In genomic region chr16:31553361-31554146, GRCm38 (mm10) we compare ENCODE assay signal across 30 mouse cellular contexts.
DNase-seq lines count a peak whose midpoint lies in the region; ATAC-seq and TF ChIP-seq lines count a peak whose summit lies in the region.
"Had no signal": no experiment of that assay in that cellular context is flagged by ENCODE, and none has a peak within 500 bp of the region (broad histone marks: within the 10 kb centered on the region; RNA-seq: fewer than 3 reads in every experiment).

No protein-coding gene starts in this region.

- no peaks in the 10 kb centered on the region for H3K27me3 ChIP-seq in liver, embryonic 11.5 days (replicated peaks; ENCODE audit: control insufficient read depth, insufficient read depth, low read length)
- peaks cover 20% of the 10 kb centered on the region for H3K27me3 ChIP-seq in liver, embryonic 12.5 days (replicated peaks)
- H3K27me3 ChIP-seq in liver, postnatal 0 days (ENCODE audit: insufficient read depth, low read length): no peaks in the 10 kb centered on the region
- no peaks in the 10 kb centered on the region for H3K27me3 ChIP-seq in intestine, embryonic 15.5 days (replicated peaks)
- H3K27me3 ChIP-seq: forebrain, embryonic 15.5 days; heart, embryonic 12.5 days; hindbrain, embryonic 13.5 days; limb, embryonic 15.5 days; lung, embryonic 15.5 days; midbrain, embryonic 13.5 days; neural tube, embryonic 13.5 days had no signal

- H3K4me2 ChIP-seq in liver, embryonic 11.5 days: no peak overlapping the region
- no peak overlapping the region for H3K4me2 ChIP-seq in liver, embryonic 12.5 days
- H3K4me2 ChIP-seq in liver, postnatal 0 days (ENCODE audit: low read depth, low read length): no peak overlapping the region
- H3K4me2 ChIP-seq in intestine, embryonic 15.5 days (replicated peaks): no peak overlapping the region
- H3K4me2 ChIP-seq: forebrain, embryonic 15.5 days; heart, embryonic 12.5 days; hindbrain, embryonic 13.5 days; limb, embryonic 15.5 days; lung, embryonic 15.5 days; midbrain, embryonic 13.5 days; neural tube, embryonic 13.5 days had no signal

- peak; percentile 68 for ATAC-seq in liver, embryonic 11.5 days (replicated peaks; ENCODE audit: low FRiP score)
- ATAC-seq in liver, embryonic 12.5 days: peak; percentile 72
- ATAC-seq in liver, postnatal 0 days: peak; percentile 38; the same call in 1 of the 2 replicates
- no peak for ATAC-seq in intestine, embryonic 15.5 days
- ATAC-seq: CD4-positive, CD25-positive, alpha-beta regulatory T cell, adult 4 months; forebrain, embryonic 15.5 days; midbrain, embryonic 13.5 days had no signal

- no peak overlapping the region for H3K9ac ChIP-seq in liver, embryonic 11.5 days (ENCODE audit: low read depth, low read length)
- no peak overlapping the region for H3K9ac ChIP-seq in liver, embryonic 12.5 days
- H3K9ac ChIP-seq in liver, postnatal 0 days (replicated peaks): no peak overlapping the region
- H3K9ac ChIP-seq in intestine, embryonic 15.5 days: no peak overlapping the region
- H3K9ac ChIP-seq: forebrain, embryonic 15.5 days; heart, embryonic 12.5 days; hindbrain, embryonic 13.5 days; limb, embryonic 15.5 days; lung, embryonic 15.5 days; midbrain, embryonic 13.5 days; neural tube, embryonic 13.5 days had no signal

- no peak overlapping the region for H3K4me3 ChIP-seq in liver, embryonic 11.5 days (ENCODE audit: low read depth, low read length)
- H3K4me3 ChIP-seq in liver, embryonic 12.5 days: no peak overlapping the region
- no peak overlapping the region for H3K4me3 ChIP-seq in liver, postnatal 0 days (ENCODE audit: low read depth, low read length)
- no peak overlapping the region for H3K4me3 ChIP-seq in intestine, embryonic 15.5 days (replicated peaks)
- H3K4me3 ChIP-seq: forebrain, embryonic 15.5 days; gastrocnemius, adult 2 months; heart, adult 2 months; heart, embryonic 12.5 days; hindbrain, embryonic 13.5 days; layer of hippocampus, adult 2 months; left cerebral cortex, adult 2 months; limb, embryonic 15.5 days; lung, embryonic 15.5 days; megakaryocyte, embryonic 14.5 days; midbrain, embryonic 13.5 days; neural tube, embryonic 13.5 days had no signal

- 67% methylated on average over 8 of the region's 8 CpGs for WGBS in liver, embryonic 11.5 days
- 56% methylated on average over 8 of the region's 8 CpGs for WGBS in liver, embryonic 12.5 days (ENCODE audit: insufficient replicate concordance)
- 62% methylated on average over 8 of the region's 8 CpGs for WGBS in liver, postnatal 0 days (ENCODE audit: insufficient replicate concordance)
- WGBS in intestine, embryonic 15.5 days: 80% methylated on average over 8 of the region's 8 CpGs

- no peaks in the 10 kb centered on the region for H3K36me3 ChIP-seq in liver, embryonic 11.5 days (ENCODE audit: control insufficient read depth, insufficient read depth, low read length)
- no peaks in the 10 kb centered on the region for H3K36me3 ChIP-seq in liver, embryonic 12.5 days
- no peaks in the 10 kb centered on the region for H3K36me3 ChIP-seq in liver, postnatal 0 days (replicated peaks; ENCODE audit: insufficient read depth, low read length)
- no peaks in the 10 kb centered on the region for H3K36me3 ChIP-seq in intestine, embryonic 15.5 days
- H3K36me3 ChIP-seq: forebrain, embryonic 15.5 days; heart, embryonic 12.5 days; hindbrain, embryonic 13.5 days; limb, embryonic 15.5 days; lung, embryonic 15.5 days; midbrain, embryonic 13.5 days; neural tube, embryonic 13.5 days had no signal

- H3K4me1 ChIP-seq in liver, embryonic 11.5 days (replicated peaks; ENCODE audit: control insufficient read depth, insufficient read depth, low read length): peaks cover 16% of the 10 kb centered on the region
- H3K4me1 ChIP-seq in liver, embryonic 12.5 days: peaks cover 40% of the 10 kb centered on the region
- peaks cover 9% of the 10 kb centered on the region for H3K4me1 ChIP-seq in liver, postnatal 0 days (ENCODE audit: insufficient read depth)
- H3K4me1 ChIP-seq in intestine, embryonic 15.5 days (replicated peaks): no peaks in the 10 kb centered on the region
- H3K4me1 ChIP-seq: megakaryocyte, embryonic 14.5 days had no signal

- no peaks in the 10 kb centered on the region for H3K9me3 ChIP-seq in liver, embryonic 11.5 days (ENCODE audit: control insufficient read depth, low read length)
- no peaks in the 10 kb centered on the region; the same call in 1 of the 2 replicates for H3K9me3 ChIP-seq in liver, embryonic 12.5 days (replicated peaks)
- H3K9me3 ChIP-seq in liver, postnatal 0 days (ENCODE audit: low read length): peaks cover 9% of the 10 kb centered on the region; the same call in 1 of the 2 replicates
- H3K9me3 ChIP-seq in intestine, embryonic 15.5 days: no peaks in the 10 kb centered on the region
- H3K9me3 ChIP-seq: forebrain, embryonic 15.5 days; hindbrain, embryonic 13.5 days; limb, embryonic 15.5 days; lung, embryonic 15.5 days; midbrain, embryonic 13.5 days; neural tube, embryonic 13.5 days had no signal

- H3K27ac ChIP-seq in liver, embryonic 11.5 days (ENCODE audit: low read depth, low read length): no peak overlapping the region
- no peak overlapping the region; the same call in 1 of the 2 replicates for H3K27ac ChIP-seq in liver, embryonic 12.5 days
- no peak overlapping the region for H3K27ac ChIP-seq in liver, postnatal 0 days (ENCODE audit: low read depth)
- H3K27ac ChIP-seq in intestine, embryonic 15.5 days: no peak overlapping the region
- H3K27ac ChIP-seq: forebrain, embryonic 15.5 days; gastrocnemius, adult 2 months; heart, adult 2 months; hindbrain, embryonic 13.5 days; layer of hippocampus, adult 2 months; left cerebral cortex, adult 2 months; limb, embryonic 15.5 days; lung, embryonic 15.5 days; midbrain, embryonic 13.5 days; neural tube, embryonic 13.5 days had no signal

- no peak for TF ChIP-seq CTCF in liver, postnatal 0 days (IDR thresholded peaks at IDR 0.05; ENCODE audit: low read depth)

- no peak for DNase-seq in liver, embryonic 11.5 days (ENCODE audit: low spot score)
- DNase-seq in liver: no peak
- no peak for DNase-seq in liver, postnatal 0 days
- no peak for DNase-seq in left cerebral cortex, adult 9 months (ENCODE audit: low spot score in 2 of 2)
- no peak for DNase-seq in adrenal gland, adult 18-20 months (ENCODE audit: low spot score in 2 of 2)
- DNase-seq: adrenal gland, adult 2 months; cerebellum, adult 2 months; cerebellum, postnatal 14 days; gastrocnemius, adult 2 months; heart, adult 2 months; heart, postnatal 4 days; kidney, adult 11 months; kidney, postnatal 14 days; left cerebral cortex, postnatal 4 days; right cerebral cortex, postnatal 4 days; thymus, adult 2 months; thymus, postnatal 36 days had no signal

- TF ChIP-seq EP300 in liver, postnatal 0 days (IDR thresholded peaks at IDR 0.05; ENCODE audit: low read depth): no peak
